Mouse (Mus musculus) T-helper 1 cell (primary cell): ENCODE data around the gene Lrrc32.

Source experiments
- in situ Hi-C: fragments of 300-600 bp; cut with MboI, MseI; formaldehyde crosslinking; loops from one replicate; pipeline ENCODE4 v1.15.1; 2025; ENCODE audit warnings: high pct_unique_total_duplicates

The Lrrc32 gene

DNA sequence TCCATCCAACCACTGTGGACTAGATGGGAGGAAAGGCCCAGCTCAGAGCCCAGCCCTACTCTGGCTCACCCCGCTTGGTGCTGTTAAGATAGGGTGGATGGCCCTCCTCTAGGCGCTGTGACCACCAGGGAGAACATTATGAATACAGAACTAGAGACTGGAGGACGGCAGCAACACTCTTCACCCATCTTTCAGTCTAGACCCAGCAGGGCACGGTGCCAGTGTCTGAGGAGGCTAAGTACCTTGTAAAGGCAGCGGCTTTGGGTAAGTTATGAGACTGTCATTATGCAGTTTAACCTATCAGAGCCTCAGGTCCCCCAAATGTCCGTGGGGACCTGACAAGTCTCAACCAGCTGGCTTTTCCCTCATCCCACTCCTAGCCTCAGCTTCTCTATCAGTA, at the start of gene Lrrc32:
Lrrc32 (plus strand) TSS at position 153 of the 400 bp plus-strand sequence.
- in situ Hi-C loops: no loop called here

DNA sequence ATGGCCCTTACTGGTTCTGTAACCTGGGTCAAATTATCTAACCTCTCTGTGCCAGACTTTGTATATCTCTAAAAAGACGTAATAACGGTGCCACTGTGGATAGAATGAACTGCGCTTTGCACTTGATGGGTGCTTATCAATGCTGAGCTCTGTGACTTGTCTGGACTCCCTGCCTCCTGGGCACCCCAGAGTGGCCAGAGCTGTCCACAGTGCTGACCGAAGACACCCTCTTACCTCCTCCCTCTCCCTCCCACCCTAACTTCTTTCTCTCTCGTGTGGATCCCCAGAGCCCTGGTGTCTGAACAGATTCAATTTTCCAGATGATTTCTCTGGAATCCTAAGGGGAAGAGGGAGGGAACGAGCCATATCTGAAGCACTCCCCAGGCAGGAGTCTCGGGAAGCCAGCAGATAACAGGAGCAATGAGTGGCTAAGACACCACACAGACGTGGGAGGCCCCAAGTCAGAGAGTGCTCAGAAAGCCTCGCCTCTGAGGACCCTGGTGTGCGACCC, 49.1 kb upstream of the Lrrc32 start, which contains the start of gene Gucy2d:
Gucy2d (plus strand) TSS at position 461 of the 511 bp plus-strand sequence.
- in situ Hi-C loops: no loop called here

DNA sequence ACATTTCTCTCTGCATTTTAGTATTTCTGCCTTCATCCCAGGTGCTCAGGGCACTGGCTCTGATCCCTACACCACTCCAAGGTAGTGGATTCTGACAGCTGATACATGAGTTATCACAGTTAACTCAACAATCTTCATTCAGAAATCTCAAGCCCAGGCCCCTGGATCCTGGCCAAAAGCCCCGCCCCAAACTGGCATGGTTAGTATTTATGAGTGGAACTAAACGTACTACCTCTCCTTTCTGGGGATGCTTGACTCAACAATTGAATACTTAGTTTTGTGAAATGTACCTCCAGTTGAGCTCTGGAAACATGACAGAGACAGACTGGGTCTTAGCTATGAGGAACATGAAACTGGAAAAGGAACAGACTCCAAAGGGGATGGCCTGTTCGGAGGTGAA, 42.2 kb upstream of the Lrrc32 start:
- in situ Hi-C loops: no loop called here

DNA sequence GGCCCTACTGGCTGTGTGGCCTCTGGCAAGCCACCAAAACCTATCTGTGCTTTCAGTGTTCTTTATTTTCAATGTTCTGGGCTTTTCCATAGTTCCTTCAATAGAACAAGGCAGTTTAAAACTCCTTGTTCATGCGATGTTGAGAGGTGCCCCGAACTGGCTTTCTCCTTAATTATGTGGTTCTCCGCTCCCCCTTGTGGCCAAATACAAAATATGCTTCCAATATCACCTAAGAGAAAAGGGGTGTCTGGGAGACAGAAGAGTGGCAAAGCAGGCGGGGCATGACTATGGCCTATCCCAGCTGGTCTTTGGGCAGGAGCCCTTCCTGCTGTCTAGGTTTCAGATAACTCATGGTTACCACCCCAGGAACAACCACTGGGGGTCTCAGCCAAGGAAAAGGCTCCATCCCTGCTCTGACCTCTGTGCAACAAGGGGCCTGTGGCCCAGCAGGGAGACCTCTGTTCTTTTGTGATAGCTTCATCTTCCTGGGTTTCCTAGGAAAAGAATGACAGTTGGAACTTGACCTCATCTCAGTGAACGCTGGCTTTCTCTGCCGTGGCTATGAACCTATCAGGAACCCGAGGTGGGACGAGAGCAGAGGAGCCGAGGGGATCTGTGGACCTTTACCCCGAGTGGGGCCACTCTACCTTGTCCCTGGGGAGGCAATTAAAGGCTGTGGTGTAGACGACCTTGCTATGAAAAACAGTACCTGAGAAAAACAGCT, 41.3 kb upstream of the Lrrc32 start:
- in situ Hi-C loops: no loop called here

DNA sequence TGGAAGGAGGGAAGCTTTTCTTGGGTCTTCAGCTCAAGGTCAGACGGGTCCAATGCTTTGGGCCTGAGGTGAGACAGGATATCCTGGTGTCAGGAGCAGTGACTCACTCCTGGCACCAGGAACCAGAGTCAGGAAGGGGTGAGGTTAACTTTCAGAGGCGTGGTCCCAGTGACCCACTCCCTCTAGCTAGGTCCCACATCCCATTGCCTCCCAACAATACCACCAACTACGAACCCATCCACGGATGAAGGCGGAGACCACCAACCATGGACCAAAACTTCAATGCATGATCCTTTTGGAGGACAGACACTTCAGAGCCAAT, 40.8 kb upstream of the Lrrc32 start:
- in situ Hi-C loops: no loop called here

DNA sequence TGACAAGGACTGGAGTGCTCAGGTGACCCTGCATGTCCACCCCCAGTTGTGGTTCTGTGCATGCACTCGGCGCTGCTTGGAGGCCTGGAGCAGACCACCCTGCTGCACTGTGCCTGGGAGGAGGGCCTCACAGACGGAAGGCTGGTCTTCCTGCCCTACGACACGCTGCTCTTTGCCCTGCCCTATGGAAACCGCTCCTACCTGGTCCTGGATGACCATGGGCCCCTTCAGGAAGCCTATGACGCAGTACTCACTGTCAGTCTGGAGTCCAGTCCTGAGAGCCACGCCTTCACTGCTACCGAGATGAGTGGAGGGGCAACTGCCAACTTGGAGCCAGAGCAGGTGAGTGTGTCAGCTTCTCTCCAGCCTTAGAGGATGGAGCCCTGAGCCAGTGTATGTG, 39.4 kb upstream of the Lrrc32 start:
- in situ Hi-C loops: loop anchor here (25.0 kb wide), 1 partner anchor 288 kb away; no protein-coding TSS in a partner anchor

DNA sequence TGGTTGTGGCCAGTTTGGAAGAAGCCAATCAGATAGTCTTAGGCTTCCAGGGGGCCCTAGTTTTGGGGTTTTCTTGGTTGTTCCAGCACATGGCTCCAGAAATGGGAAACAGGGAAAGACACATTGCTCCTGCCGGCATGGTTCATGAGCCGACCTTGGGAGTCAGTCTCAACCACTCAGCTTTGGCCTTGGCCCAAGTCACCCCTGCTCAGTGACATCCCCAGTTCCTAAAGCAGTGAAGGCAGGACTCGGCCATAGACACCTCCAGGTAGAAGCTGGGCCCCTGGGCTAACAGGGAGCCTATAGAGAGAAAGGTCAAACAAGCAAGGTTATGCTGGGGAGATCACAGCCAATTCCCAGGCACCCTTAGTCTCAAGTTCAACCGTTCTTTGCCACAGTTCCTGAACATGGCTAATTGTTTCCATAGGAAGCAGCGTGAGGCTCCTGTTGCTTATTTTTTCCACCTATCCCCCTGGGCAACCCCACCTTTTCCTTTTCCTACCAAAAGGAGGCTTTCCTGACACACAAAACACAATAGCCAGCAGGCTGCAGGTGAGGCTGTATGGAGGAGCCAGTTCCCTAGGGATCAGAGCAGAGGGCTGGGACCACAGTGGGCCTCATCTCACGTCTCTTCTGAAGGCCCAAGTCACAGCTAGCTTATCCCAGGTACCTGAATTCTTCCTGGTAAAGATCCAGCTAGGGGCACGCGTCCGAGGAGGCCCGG, 34.5 kb upstream of the Lrrc32 start:
- in situ Hi-C loops: loop anchor here (25.0 kb wide), 1 partner anchor 283 kb away; no protein-coding TSS in a partner anchor

DNA sequence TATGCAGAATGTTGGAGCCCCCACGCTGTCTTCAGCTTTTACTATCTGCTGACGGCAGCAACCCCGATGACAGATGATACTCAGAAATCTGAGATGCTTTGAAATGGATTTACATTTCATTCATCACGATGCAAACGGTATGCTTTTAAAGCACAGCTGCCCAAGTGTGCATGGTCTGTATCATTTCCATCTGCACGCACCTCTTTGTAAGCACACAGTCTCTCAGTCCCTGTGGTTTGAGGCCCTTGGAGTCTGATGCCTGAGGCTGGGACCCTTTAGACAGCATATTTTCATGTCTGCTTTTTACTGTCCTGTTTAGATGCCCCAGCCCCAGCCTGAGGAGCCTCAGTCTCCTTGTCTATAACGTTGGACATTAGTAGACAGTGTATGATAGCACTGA, 28.8 kb upstream of the Lrrc32 start:
- in situ Hi-C loops: loop anchor here (25.0 kb wide), 1 partner anchor 277 kb away; no protein-coding TSS in a partner anchor

DNA sequence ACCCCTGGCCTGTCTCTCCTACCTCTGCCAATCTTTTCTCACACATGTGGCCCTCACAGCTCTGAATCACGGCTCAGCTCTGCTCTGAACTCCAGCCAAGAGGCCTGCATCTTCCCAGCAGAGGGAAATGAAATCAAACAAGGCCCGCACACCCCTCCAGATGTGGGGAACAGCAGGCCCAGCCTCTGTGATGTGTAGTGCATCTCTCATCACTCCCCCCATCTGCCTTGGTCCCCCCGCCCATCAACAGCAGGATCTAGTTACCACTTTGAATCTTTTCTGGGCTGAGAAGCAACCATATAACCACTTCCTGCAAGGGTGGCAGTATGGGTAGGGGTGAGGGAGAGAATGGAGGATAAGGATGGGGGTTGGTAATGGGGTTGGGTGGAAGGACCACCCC, 20.0 kb upstream of the Lrrc32 start:
- in situ Hi-C loops: loop anchor here (25.0 kb wide), 1 partner anchor 268 kb away; no protein-coding TSS in a partner anchor

DNA sequence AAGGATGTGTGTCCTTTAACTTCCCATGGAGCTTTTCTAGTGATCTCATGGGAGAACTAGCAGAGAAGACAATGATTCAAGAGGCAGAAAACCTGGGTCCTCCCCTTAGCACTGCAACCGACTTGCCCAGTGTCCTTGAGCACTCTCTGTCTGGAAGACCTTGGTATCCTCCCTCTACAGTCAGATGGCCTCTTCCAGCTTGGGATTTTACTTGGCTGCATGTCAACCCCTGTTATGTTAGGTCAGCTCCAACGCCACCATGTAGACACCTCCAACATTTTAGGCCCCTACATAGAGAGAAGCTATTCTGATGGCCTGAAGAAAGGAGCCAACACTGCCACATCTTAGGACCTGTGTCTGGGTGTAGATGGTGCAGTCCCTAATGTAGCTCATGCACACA, 16.6 kb upstream of the Lrrc32 start:
- in situ Hi-C loops: loop anchor here (25.0 kb wide), 1 partner anchor 265 kb away; no protein-coding TSS in a partner anchor

DNA sequence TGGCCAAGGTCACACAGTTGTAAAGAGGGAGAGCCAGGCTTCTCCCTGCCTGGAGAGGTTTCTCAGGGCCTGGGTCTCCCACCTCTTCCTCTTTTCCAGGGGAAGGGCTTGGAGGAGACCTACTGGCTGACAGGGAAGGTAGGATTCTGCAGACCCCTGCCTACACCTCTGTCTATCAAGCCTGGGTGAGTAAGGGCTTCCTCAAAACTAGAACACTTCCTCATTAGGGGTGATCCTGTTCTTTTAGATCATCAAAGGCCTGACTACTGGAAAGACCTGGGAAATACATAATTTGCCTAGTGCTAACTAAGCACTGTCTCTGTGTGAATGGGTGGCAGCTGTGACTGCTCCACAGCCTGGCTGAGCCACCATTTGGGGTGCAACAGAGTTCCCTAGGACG, 14.5 kb upstream of the Lrrc32 start:
- in situ Hi-C loops: loop anchor here (25.0 kb wide), 1 partner anchor 263 kb away; no protein-coding TSS in a partner anchor

DNA sequence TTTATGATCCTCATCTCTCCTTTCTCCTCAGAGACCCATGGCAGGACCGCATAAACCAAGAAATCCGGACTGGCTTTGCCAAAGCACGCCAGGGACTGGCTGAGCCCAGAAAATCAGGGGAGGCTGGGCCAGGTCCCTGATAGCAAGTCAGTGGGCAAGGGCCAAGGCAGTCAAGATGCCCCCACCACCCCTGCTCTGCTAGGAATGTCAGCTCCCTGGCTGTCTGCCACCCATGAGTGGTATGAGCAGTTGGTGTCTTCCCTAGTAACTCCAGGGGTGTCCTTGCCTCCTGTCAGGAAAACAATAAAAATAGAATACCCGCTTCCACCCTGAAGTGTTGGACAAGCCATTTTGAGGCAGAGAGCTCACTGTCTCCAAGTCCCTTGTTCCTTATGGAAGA, 11.9 kb upstream of the Lrrc32 start:
- in situ Hi-C loops: no loop called here

DNA sequence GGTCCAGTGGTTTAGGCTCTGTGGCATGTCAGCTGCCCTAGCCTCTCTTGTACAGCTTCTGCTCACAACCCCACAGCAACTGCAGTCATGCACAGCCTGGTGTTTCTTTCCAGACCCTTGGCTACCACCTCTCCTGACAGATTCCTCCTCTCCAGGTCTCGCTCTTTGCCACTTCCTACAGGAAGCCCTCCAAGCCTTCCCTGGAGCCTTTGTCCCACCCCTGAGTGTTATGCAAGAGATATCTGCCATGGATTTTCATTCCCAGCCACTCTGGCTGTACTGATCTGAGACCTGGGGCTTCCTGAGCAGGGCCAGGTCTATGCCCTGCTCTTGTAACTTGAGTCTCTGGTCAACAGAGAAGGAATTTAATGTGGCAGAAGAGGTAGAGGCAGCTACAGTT, 8.6 kb upstream of the Lrrc32 start:
- in situ Hi-C loops: loop anchor here (5.0 kb wide), 1 partner anchor 102 kb away; no protein-coding TSS in a partner anchor

DNA sequence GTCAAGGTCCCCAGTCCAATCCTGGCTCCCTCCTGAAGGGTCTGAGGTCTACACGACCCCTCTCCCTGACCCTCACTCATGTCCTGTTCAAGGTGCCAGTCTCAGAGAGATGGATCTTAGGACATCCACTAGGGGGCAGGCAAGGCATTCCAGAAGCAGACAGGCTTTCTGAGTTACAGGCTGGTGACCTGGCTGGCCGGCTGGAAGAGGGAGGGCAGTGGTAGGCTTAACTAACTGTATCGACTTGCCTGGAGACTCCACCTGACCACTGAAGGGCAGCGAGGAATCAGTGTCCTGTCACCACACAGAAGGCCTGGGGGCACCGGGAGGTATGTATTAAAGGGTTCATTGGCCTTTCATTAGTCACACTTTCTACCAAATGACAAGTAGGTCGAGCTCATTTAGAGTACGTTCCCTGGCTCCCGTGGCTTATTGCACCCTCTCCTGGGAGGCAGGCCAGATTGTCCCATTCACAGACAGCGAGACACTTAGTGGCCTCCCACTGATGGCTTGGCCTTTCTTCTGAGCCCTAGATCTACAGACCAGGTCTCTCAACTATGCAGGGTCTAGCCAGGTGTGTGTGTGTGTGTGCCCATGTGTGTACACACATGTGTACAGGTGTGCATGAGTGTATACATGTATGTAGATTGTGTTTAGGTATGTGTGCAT, 7.9 kb upstream of the Lrrc32 start:
- in situ Hi-C loops: loop anchor here (5.0 kb wide), 1 partner anchor 101 kb away; no protein-coding TSS in a partner anchor

DNA sequence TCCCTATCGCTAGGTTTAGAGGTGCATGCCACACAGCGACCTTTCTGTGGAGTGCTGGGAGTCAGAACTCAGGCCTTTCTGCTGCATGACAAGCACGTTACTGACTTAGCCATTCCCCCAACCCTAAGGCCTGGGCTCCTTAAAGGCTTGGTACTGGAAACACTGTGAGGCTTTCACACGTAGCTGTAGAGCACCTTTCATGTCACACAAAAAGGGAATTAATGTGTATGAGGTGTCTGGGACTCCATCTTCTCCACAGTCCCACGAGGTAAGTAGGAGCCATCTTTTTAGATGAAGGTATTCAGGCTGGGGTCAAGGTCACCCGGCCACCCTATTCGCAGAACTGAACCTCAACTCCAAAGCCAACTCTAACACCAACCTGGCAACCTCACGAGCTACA, 7.2 kb upstream of the Lrrc32 start:
- in situ Hi-C loops: loop anchor here (5.0 kb wide), 1 partner anchor 100 kb away; no protein-coding TSS in a partner anchor

DNA sequence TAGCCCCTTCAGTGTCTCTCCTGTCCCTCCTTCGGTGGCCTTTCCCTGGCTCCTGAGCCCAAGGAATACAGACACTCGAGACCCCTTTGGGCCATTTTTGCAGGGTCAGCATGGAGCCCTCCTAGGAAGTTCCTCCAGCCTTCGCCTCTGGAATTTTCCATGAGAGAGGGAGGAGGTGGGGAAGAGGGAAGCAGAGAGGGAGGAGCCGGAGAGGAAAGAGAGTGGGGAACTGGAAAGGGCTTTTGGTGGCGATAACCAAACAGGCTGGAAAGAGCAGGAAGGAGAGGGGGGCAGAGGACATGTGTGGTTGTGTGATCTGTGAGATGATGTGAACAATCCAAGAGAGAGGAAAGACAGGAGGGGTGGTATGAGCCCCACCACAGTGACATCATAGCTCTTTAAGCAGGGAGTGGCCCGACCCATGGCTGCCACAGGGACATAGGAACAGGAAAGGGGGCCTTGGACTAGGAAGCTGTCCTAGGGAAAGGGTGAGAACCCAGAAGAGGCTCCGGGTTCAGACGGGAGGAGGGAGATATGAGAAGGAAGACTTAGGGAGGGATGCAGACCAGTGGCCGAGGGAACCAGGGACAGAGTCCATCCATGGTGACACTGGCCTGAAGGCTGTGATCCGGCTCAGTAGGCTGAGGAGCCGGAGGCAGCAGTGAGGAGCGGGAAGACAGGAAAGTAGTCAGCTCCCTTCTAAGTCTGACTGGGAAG, 6.4 kb upstream of the Lrrc32 start:
- in situ Hi-C loops: loop anchor here (5.0 kb wide), 1 partner anchor 100 kb away; no protein-coding TSS in a partner anchor

DNA sequence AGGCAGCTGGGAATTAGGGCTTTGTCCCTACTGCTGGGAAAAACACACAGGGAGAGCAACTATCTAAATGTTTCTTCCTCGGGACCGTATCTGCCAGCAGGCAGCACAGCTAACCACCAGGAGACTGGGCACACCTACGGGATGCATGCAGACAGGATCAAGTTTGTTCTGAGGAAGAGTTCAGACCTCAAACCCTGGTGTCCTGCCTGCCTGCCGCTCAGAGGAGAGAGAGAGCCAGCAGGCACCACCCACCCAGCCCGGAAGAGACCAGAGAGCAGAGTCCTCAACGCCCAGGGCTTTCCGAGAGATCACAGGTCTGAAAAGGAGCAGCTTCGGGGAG, 5.8 kb upstream of the Lrrc32 start:
- in situ Hi-C loops: loop anchor here (5.0 kb wide), 1 partner anchor 99 kb away; no protein-coding TSS in a partner anchor

DNA sequence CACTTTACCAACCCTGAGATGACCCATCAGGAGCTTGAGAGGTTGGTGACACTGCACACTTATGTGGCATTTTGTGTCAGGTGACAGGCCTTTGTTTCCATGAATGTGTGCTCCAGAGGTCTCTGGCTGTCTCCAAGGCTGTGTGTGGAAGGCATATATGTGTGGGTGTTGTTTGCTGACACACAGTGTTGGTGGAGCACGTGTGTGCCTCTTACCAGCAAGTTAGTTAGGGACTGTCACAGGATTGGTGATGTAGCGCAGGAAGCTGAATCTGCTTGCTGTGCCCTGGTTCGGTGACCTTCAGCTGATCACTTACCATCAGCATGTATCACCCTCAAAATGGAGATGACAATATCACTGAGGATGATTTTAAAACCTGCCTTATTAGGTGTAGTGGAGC, 4.2 kb upstream of the Lrrc32 start:
- in situ Hi-C loops: loop anchor here (5.0 kb wide), 1 partner anchor 97 kb away; no protein-coding TSS in a partner anchor

DNA sequence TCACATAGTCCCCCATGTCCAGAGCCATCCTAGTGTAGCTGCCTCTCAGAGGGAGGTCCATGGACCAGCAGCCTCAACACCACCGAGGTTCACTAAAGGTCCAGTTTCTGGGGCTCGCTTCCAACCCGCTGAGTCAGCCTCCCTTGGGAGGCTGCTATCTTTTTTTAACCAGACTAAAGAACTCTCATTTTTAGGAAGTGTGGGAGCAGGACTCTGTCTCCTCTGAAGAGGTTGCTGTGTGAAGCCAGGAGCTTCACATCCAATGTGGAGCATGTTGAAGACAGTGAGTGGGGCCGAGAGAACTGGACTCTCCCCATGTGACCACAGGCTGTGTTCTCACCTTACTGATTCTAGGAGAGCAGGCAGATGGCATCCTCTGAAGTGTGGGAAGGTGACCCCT, 3.6 kb upstream of the Lrrc32 start:
- in situ Hi-C loops: no loop called here

DNA sequence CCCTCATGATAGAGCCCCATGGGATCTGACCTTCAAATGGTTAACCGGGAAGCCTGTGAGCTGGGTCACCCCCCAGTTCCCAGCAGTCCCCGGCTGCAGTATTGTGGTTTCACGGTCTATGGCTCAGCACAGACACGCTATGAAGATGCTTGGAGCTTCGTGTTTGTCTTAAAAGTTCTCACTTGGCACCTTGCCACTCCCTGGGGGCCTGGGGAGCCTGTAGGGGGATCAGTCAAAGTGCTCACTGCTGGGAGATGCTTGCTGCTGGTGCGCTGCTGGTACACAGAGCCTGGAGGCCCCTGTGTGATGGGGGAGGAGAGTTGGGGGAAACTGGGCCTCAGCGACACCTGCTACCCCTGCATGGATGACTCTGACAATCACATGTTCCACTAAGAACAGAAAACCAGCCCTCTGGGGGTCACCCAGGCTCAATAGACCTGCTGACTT, 2.6 kb upstream of the Lrrc32 start:
- in situ Hi-C loops: no loop called here
